Mouse (Mus musculus) kidney, postnatal 25 days (tissue): ENCODE data around the gene Mtor.

Experiments used
- DNase-seq, 2 experiments: peaks; one replicate each; pipeline ENCODE4 v3.0.0; 2021; ENCODE audit warnings: mixed read lengths in 2 of 2

Gene Mtor

DNA sequence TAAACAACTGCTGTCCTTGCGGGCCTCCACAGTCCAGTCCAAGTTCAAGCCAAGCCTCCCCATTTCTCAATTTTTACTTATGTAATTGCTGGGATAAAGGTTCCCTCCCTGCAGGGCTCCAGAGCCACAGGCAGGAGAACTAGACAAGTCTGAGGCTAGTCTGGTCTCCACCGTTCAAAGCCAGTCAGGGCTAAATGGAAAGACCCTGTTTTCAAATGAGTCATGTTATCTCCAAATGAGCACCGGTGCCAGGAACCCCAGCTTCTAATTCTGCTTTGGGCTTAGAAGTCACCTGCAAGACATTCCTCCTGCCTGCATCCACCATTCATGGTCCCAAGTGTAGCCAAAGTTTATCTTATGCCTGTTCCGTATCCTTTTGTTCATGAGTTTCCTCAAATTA is 153.5 kb downstream of the Mtor start:
- peak in 1 of 2 experiments; percentile 11 for DNase-seq

- DNase-seq, result peak in 1 of 2 experiments; percentile 35
These were observed 154.1 kb downstream of the Mtor start, which contains the start of gene Masp2 for GRCm38 (mm10) chr4:148602357-148603120. Masp2 (plus strand) TSS chr4:148602554.

- DNase-seq, result peak in 1 of 2 experiments; percentile 29
These were observed 155.1 kb downstream of the Mtor start for GRCm38 (mm10) chr4:148603376-148604139.

DNA sequence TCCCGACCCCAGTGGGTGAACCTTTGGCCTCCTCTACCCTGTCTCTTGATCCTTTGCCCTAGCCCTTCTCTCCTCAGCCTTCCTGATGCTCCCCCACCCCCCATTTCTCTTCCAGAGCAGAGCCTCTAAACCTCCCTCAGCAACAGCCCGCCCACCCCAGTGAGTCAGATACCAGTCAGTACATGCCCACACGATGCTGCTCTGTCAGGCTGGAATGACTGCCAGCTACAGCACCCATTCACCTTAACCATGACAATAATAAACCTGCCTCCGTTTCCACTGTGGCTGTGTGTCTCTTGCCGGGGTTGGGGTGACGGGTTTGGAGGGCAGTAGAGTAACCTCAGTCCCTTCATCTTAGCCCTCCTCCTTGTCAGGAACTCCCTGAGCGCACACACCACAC is 155.7 kb downstream of the Mtor start:
- no peak for DNase-seq

DNA sequence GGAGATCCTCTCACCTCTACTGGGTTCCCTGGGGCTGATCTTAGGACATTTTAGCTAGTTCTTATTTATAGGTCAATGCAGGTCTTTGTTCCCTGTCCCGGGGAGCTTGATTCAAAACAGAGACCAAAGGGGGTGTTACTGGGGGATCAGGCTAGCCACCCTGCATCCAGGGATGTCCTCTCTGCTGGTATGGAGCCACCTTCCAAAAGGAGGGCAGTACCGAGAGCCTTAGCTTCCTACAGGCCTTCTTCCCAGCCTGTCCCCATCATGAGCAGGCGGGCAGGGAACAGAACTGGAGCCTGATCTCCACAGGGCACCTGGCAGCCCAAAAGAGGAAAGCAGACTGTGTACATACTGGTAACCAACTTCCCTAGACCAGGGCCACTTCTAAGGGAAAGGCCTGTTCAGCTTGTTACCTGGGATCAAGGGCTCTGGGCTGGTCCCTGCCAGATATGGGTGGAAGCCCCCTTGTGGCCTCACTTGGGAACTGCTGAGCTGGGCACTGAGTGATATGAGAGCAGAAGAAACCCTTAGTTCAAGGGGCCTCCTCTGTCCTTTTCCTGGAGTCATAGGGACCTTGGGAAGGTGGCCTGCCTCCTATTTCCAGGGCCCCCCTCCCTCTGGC is 156.2 kb downstream of the Mtor start:
- DNase-seq, result peak; percentile 78 to 84
